Mouse (Mus musculus) forebrain, embryonic 10.5 days (tissue): Measurements from ENCODE around the gene Galm. TPM values are rescaled to one million over a fixed set of nuclear protein-coding genes. Genes with fewer than 3 reads are reported as not detected.
"Not testable (repeated sequence)": the region's sequence is repeated elsewhere in the genome, so short reads cannot be mapped to it uniquely, and the experiment has no call there.

Source experiments
- DNase-seq: peaks from one replicate; pipeline ENCODE4 v3.0.0-alpha.2; 2017; ENCODE audit warnings: low spot score; ENCODE audit errors: extremely low spot score
- H3K27ac ChIP-seq: fragments of 300-500 bp; sonication (generic); 2 replicates; pipeline ENCODE4 v1.5.1; 2016; ENCODE audit warnings: mild to moderate bottlenecking
- H3K27me3 ChIP-seq: fragments of 300-500 bp; sonication (generic); 2 replicates; pipeline ENCODE4 v1.6.1; 2016; ENCODE audit warnings: mild to moderate bottlenecking; ENCODE audit not compliant: poor library complexity, severe bottlenecking
- H3K36me3 ChIP-seq: fragments of 300-500 bp; sonication (generic); replicated peaks from 2 replicates; pipeline ENCODE4 v1.6.1; 2016; ENCODE audit warnings: mild to moderate bottlenecking, moderate library complexity
- H3K4me1 ChIP-seq: fragments of 300-500 bp; sonication (generic); 2 replicates; pipeline ENCODE4 v1.6.1; 2016
- H3K4me3 ChIP-seq: fragments of 300-500 bp; sonication (generic); 2 replicates; pipeline ENCODE4 v1.5.1; 2016; ENCODE audit warnings: mild to moderate bottlenecking, moderate library complexity
- H3K9me3 ChIP-seq: fragments of 300-500 bp; sonication (generic); 2 replicates; pipeline ENCODE4 v1.6.1; 2016; ENCODE audit warnings: mild to moderate bottlenecking, moderate library complexity
- WGBS: fragments of 180-500 bp; shearing (Covaris S2); methylation state at CpG from one replicate; pipeline ENCODE4 v1.1.7; 2016; 5-methylcytosine and 5-hydroxymethylcytosine counted together
- polyA plus RNA-seq: library from polyadenylated mRNA; unstranded; fragments of >200 nt; fragmentation: Nextera tagmentation; extraction: Ambion mirVana; gene quantifications from 2 replicates; pipeline ENCODE4 v1.2.1, GENCODE M21; 2016

Galm gene
- polyA plus RNA-seq, 1 experiment from 2014 or later: 15.5 TPM

DNA sequence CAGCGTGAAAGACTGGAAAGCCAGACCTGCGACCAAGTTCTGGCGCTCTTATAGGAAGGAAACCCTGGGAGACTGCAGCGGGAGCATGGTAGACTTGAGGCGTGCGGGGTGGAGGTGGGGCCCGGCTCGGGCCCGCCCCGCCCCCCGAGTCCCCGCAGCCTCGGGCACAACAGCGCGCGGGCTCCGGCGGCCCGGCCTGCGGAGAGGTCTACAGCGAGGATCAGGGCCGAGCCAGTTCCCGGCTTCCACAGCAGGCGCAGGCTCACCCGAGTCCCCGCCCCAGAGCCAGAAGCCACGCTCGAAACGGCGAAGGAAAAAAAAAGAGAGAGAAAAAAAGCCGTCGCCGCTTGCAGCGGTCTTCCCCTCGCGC is 79.0 kb downstream of the Galm start:
- peak overlapping the region; percentile 98 for H3K27ac ChIP-seq
- H3K36me3 ChIP-seq: peaks cover 46% of the 10 kb centered on the region
- DNase-seq: no peak
- peaks cover 18% of the 10 kb centered on the region for H3K4me1 ChIP-seq
- H3K9me3 ChIP-seq: no peaks in the 10 kb centered on the region
- peak overlapping the region; percentile 97 for H3K4me3 ChIP-seq
- under 1% methylated on average over 36 of the region's 36 CpGs for WGBS
- no peaks in the 10 kb centered on the region for H3K27me3 ChIP-seq

DNA sequence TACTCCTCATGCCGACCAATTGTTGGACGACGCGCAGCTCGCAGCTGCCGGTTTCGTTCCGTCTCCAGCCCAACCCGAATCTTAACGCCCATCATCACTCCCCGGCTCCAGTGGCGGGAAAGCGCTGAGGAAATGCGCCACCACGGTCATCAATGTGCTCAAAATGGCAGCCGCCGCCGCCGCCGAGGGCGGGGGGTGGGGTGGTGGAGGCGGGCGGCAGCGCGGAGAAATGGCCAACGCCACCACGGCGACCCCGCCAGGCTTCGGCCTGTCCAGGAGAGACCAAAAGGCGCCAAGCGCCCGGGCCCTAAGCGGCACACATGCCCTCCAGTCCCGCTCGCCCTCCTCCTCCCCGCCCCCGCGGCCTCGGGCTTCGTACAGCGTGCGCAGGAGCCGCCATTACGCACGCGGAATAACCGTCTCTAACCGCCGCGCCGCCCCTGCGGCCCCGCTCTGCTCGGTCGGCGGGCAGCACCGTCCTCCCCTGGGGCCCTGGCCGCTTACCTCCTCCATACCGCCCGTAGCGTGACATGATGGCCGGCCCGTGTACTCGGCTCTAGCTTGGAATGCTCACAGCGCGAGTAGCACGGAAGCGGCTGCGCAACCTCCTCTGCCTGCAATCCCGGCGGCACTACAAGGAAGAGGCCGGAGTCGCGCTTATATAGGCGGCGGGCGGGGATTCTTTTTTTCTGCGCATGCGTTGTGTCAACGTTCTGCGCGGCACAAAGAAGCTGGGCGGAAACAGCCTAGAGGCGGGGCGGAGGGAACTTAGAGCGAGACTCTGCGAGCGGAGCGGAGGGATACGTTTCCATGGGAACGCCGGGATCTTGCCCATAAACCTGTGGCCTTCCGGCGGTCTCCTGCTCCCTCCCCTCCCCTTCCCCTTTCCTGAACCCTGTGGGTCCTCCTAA is 79.7 kb downstream of the Galm start, which contains the start of the genes Srsf7 and Ttc39d:
TSS of gene Srsf7 (minus strand) at position 637 of the 911 bp plus-strand sequence.
TSS of gene Ttc39d (plus strand) at position 790 of the 911 bp plus-strand sequence.
- WGBS: under 1% methylated on average over 93 of the region's 95 CpGs
- H3K4me3 ChIP-seq: peak within 1 kb of the TSS; percentile 97
- H3K36me3 ChIP-seq: peaks cover 40% of the 10 kb centered on the region
- H3K9me3 ChIP-seq: no peaks in the 10 kb centered on the region
- H3K4me1 ChIP-seq: peaks cover 18% of the 10 kb centered on the region
- H3K27ac ChIP-seq: peak within 1 kb of the TSS; percentile 98
- DNase-seq: peak; percentile 99
- no peaks in the 10 kb centered on the region for H3K27me3 ChIP-seq

DNA sequence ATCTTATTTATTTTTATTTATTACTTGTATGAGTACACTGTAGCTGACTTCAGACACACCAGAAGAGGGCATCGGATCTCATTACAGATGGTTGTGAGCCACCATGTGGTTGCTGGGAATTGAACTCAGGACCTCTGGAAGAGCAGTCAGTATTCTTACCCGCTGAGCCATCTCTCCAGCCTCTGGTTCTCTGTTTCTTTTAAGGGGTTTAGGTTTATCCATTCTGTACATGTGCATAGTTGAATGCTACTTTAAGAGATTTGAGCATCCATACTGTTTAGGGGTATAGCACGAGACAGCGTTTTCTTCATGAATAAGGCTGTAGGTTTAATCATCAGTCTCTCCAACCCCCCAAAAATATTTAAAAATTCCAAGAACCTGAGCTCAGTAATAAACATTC is 86.7 kb downstream of the Galm start:
- 94% methylated on average over 4 of the region's 4 CpGs for WGBS
- H3K4me1 ChIP-seq, H3K27me3 ChIP-seq: not testable (repeated sequence)

DNA sequence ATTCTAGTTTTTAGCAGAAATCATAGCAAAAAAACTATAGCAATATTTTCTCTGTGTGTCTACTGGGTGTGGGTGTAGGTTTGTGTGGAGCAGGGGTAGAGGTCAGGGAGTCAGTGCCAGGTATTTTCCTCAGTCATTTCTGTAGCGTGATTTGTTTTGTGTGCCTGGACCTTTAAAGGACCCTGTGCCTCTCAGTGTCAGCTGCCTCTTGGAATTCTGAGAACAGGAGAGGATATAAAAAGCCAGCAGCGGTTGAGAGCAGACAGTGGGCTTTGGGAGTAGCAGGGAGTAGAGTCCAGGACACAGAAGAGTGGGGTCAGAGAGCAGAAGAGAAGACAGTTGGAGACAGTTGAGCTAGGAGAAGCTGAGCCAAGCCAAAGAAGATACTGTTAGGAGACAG is 92.9 kb downstream of the Galm start:
- peaks cover 9% of the 10 kb centered on the region for H3K4me1 ChIP-seq
- no peaks in the 10 kb centered on the region for H3K36me3 ChIP-seq
- 85% methylated on average over 2 of the region's 2 CpGs for WGBS
- DNase-seq: no peak
- H3K27me3 ChIP-seq: no peaks in the 10 kb centered on the region
- H3K4me3 ChIP-seq: no peak overlapping the region
- no peak overlapping the region for H3K27ac ChIP-seq
- no peaks in the 10 kb centered on the region for H3K9me3 ChIP-seq

More for the DNA sequence above, 86.7 kb downstream of the Galm start:
- not testable (repeated sequence) for H3K27ac ChIP-seq, H3K36me3 ChIP-seq, DNase-seq, H3K4me3 ChIP-seq, H3K9me3 ChIP-seq

DNA sequence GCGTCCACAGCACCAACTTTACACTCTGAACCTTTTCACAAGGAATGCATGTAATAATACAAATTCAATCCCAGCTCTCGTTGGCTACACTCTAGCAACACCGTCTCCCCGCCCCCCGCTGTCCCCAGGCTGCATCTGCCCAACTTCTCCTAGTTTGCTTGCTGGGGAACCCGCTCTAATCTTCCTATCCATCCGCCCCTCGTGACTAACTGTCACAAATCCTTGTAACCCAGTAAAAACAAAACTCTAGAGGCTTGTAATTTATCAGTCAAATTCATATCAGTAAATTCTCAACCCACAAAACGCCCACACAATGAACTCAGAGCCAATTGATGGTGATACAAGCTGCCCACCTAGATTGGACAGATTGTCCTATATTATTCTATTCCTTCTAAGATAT is 93.9 kb downstream of the Galm start:
- Histone ChIP-seq H3K27me3 (no peaks in the 10 kb centered on the region), H3K9me3 (no peaks in the 10 kb centered on the region), H3K36me3 (peaks cover under 1% of the 10 kb centered on the region), H3K27ac (no peak overlapping the region), H3K4me1 (peaks cover 10% of the 10 kb centered on the region), H3K4me3 (no peak overlapping the region)
- 72% methylated on average over 9 of the region's 9 CpGs for WGBS
- DNase-seq: no peak

DNA sequence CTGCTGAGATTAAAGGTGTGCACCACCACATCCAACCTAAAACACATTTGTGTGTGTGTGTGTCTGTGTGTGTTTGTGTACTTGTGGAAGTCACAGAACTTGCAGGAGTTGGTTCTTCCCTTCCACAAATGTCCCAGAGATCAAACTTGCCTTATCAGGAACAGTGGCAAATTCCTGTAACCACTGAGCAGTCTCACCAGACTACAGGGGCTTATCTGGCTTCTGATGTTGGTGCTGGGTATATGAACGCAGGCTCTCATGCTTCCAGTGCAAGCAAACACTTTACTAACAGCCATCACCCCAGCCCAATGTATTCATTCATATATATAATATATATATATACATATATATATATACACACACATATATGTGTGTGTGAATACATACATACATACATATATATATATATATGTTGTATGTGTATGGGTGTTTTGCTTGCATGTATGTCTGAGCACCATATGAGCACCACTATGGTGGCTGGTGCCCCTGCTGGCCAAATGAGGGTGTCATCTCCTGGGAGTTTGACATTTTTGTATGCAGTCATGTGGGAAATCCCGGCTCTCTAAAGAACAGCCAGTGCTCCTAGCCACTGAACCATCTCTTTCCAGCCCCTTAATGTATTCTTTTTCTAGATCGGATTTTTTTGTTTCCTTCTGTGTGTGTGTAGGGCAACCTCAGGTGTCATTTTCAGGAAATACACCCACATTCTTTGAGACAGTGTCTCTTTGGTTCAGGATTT is 94.8 kb downstream of the Galm start:
- peaks cover 10% of the 10 kb centered on the region for H3K4me1 ChIP-seq
- WGBS: 79% methylated on average over 3 of the region's 3 CpGs
- no peak overlapping the region for H3K4me3 ChIP-seq
- peaks cover 8% of the 10 kb centered on the region for H3K36me3 ChIP-seq
- no peaks in the 10 kb centered on the region for H3K27me3 ChIP-seq
- H3K9me3 ChIP-seq: no peaks in the 10 kb centered on the region
- no peak for DNase-seq
- H3K27ac ChIP-seq: no peak overlapping the region

DNA sequence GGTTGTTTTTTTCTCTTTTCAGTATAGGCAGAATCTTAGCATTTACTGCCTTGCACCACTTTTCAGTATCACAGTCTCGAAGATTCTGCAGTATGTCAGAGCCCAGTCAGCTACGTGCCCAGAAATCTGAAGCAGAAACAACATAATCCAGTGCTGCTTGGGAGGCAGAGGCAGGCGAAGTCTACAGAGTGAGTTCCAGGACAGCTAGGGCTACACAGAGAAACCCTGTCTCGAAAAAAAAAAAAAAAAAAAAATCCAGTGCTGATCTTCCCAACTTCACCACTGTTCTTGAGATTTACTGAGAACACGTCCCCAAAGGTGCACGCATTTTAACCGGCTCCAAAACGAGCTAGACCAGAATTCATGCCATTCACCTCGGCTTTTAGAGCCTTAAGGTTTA is 96.6 kb downstream of the Galm start:
- Histone ChIP-seq H3K27ac (peak overlapping the region; percentile 91), H3K4me3 (peak overlapping the region; percentile 66), H3K4me1 (peaks cover 10% of the 10 kb centered on the region), H3K27me3 (no peaks in the 10 kb centered on the region), H3K36me3 (peaks cover 26% of the 10 kb centered on the region), H3K9me3 (no peaks in the 10 kb centered on the region)
- no peak for DNase-seq
- 16% methylated on average over 9 of the region's 9 CpGs for WGBS

DNA sequence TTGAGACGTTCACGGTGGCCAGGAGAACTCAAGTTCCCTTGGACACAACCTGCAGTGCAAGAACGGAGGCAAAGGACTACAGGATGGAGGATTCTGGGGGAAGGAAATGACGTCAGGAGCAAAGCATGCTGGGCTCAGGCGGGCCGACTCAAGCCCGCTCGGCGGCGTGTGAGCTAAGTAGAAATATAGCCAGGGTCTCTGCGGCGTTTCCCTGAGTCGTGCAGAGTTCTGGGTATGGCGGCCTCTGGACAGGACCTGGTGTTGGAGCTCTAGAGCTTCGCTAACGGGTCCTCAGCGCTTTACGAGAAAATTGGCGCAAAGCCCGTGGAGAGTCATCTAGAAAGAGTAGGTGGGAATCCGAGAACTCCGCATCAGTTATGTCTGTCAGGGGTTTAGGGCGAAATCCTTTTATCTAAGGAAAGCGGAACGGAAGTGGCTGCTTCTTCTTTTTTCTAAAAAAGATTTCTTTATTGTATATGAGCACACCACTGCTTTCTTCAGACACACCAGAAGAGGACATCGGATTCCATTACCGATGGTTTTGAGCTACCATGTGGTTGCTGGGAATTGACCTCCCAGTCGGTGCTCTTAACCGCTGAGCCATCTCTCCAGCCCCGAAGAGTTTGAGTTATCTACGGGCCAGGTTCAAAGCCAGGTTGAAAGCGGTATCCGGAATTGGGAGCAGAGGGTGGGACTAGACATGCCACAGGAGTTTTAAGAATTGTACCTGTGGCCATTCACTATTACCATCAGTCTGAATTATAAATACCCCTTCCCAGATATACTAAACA is 97.2 kb downstream of the Galm start, which contains the start of gene Gemin6:
TSS of gene Gemin6 (plus strand) at position 116 of the 791 bp plus-strand sequence.
- DNase-seq: peak; percentile 87
- Histone ChIP-seq H3K27ac (peak within 1 kb of the TSS; percentile 91), H3K36me3 (peaks cover 33% of the 10 kb centered on the region), H3K4me3 (peak within 1 kb of the TSS; percentile 66), H3K4me1 (peaks cover 10% of the 10 kb centered on the region), H3K27me3 (no peaks in the 10 kb centered on the region), H3K9me3 (no peaks in the 10 kb centered on the region)
- 1% methylated on average over 33 of the region's 33 CpGs for WGBS

DNA sequence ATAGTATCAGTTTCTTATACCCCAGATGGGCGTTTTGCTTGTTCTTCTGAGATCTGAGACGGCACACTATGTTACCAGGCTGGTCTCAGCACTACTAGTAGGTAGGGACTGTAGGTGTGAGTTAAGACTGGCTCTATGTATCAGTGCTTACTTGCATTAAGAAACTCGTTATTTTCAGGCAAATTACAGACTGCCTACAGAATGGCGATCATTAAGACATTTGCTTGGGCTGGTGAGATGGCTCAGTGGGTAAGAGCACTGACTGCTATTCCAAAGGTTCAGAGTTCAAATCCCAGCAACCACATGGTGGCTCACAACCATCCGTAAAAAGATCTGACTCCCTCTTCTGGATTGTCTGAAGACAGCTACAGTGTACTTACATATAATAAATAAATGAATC is 97.9 kb downstream of the Galm start:
- peak overlapping the region; percentile 91 for H3K27ac ChIP-seq

DNA sequence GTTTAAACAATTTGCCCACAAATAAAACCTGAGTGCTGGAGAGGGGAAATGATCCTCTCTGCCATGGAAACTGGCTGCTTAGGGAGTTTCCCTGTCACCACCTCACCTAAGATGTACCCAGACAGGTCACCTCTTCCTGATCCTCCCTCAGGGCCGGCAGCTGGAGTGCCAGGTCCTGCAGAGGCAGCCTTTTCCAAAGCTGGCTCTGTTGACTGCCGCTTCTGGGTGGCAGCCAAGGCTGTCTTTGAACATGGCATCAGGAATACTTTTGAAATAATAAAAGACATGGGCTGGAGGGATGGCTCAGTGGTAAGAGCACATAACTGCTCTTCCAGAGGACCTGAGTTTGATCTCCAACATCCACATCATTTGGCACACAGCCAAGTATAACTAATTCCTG is 102.1 kb downstream of the Galm start:
- Histone ChIP-seq H3K27ac (no peak overlapping the region), H3K36me3 (peaks cover 44% of the 10 kb centered on the region), H3K4me1 (peaks cover 6% of the 10 kb centered on the region), H3K4me3 (no peak overlapping the region), H3K9me3 (no peaks in the 10 kb centered on the region), H3K27me3 (no peaks in the 10 kb centered on the region)
- DNase-seq: no peak
- WGBS: 97% methylated on average over 2 of the region's 2 CpGs

More for the DNA sequence above, 97.9 kb downstream of the Galm start:
- H3K9me3 ChIP-seq, H3K27me3 ChIP-seq, DNase-seq: not testable (repeated sequence)
- Histone ChIP-seq H3K4me1 (peaks cover 10% of the 10 kb centered on the region), H3K4me3 (peak overlapping the region; percentile 66), H3K36me3 (peaks cover 34% of the 10 kb centered on the region)
- WGBS: 66% methylated on average over 5 of the region's 5 CpGs

DNA sequence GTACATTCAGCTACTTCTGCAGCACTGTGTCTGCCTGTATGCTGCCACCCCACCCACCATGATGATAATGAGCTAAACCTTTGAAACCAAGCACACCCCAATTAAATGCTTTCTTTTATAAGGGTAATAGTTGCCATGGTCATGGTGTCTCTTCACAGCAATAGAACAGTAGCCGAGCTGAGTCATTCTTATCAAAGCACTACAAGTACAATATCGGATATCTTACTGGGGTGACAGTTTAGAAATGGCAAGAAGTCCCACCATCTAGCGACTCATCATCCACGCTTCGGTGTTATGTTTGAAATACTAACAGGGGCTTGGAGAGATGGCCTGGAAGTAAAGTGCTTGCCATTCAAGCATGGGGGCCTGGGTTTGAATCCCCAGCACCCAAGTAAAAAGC is 106.6 kb downstream of the Galm start:
- DNase-seq: no peak
- no peak overlapping the region for H3K27ac ChIP-seq
- no peaks in the 10 kb centered on the region for H3K4me1 ChIP-seq
- H3K27me3 ChIP-seq: no peaks in the 10 kb centered on the region
- H3K36me3 ChIP-seq: peaks cover 38% of the 10 kb centered on the region
- WGBS: 96% methylated on average over 5 of the region's 5 CpGs
- H3K4me3 ChIP-seq: no peak overlapping the region
- no peaks in the 10 kb centered on the region for H3K9me3 ChIP-seq

DNA sequence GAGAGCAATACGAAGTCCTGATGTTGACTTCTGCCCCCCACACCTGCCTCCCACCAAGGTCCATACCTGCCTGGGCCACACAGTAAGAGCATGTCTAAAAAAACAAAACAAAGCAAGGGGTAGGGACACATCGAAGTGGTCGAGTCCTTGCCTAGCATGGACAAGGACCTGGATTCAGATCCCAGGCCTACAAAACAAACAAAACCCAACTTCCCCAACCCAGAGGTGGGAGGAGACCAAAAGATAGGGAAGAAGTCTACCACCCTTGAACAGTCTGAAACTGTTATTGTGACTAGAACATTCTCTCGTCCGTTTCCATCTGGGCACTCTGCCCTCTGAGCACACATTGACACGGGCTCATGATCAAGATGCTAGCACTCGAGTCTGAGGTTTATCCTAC is 107.1 kb downstream of the Galm start:
- H3K36me3 ChIP-seq: peaks cover 38% of the 10 kb centered on the region
- H3K4me1 ChIP-seq: no peaks in the 10 kb centered on the region
- H3K27ac ChIP-seq: no peak overlapping the region
- WGBS: 95% methylated on average over 7 of the region's 7 CpGs
- no peak for DNase-seq
- H3K4me3 ChIP-seq: no peak overlapping the region
- no peaks in the 10 kb centered on the region for H3K9me3 ChIP-seq
- H3K27me3 ChIP-seq: no peaks in the 10 kb centered on the region
